Mouse (Mus musculus) adrenal gland, postnatal 10 days (tissue): ENCODE measurements around the gene Birc7. TPM values are rescaled to one million over a fixed set of nuclear protein-coding genes. Genes with fewer than 3 reads are reported as not detected.

Experiments used
- DNase-seq: peaks from one replicate; pipeline ENCODE4 v3.0.0; 2021; ENCODE audit warnings: mixed read lengths
- microRNA-seq: library from miRNA; unstranded; fragments of <30 nt; microRNA quantifications from one replicate; pipeline ENCODE4 v1.2.0, GENCODE M21; 2021
- total RNA-seq, 2 experiments: library from RNA; stranded (reverse); gene quantifications; 2 replicates each; pipeline ENCODE4 v1.2.3; 2021

Birc7 gene
- total RNA-seq, 2 experiments from 2014 or later = not detected

- peak; percentile 96 for DNase-seq
These were observed 38.4 kb downstream of the Birc7 start, which contains the start of gene Arfgap1 for GRCm38 (mm10) chr2:180967010-180967763. Gene Arfgap1 (plus strand): TSS chr2:180967225.

DNA sequence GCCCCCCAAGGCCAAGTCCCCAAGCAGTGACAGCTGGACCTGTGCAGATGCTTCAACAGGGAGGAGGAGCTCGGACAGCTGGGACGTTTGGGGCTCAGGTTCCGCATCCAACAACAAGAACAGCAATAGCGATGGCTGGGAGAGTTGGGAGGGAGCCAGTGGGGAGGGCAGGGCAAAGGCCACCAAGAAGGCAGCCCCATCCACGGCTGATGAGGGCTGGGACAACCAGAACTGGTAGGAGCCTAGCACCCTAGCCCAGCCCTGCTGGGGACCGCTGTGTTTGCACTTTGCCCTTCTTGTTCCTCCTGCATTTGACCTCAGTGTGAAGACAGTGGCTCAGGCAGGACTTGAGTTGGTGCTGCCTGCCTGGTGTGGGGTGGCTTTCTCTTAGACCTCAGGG lies 52.3 kb downstream of the Birc7 start:
- no peak for DNase-seq

Small RNAs within 50 kb of the gene (microRNA-seq; reads per million reads assigned to microRNA genes)
- not detected for gene Mir124a-3

Other genes with a start within 250 kb of the Birc7 start
- 10 to 100 TPM; 41.1 to 55.9 TPM for gene Dido1, start 219.0 kb upstream of the Birc7 start, total RNA-seq
- 10 to 100 TPM; 61.8 to 71.6 TPM for gene Gid8, start 218.9 kb upstream of the Birc7 start, total RNA-seq
- 1 to 10 TPM; 1.6 to 2.2 TPM for gene Slc17a9, start 203.8 kb upstream of the Birc7 start, total RNA-seq
- gene Bhlhe23, start 152.1 kb upstream of the Birc7 start, total RNA-seq = not detected
- 10 to 100 TPM; 44.8 to 55.9 TPM for gene Ythdf1, start 8.1 kb upstream of the Birc7 start, total RNA-seq
- 10 to 100 TPM in 1 of 2 experiments, 1 to 10 TPM in 1; 7.6 to 10.4 TPM for gene Nkain4, start 25.7 kb downstream of the Birc7 start, total RNA-seq
- 10 to 100 TPM; 52.2 to 63.2 TPM for gene Arfgap1, start 38.2 kb downstream of the Birc7 start, total RNA-seq
- gene Col20a1, start 57.5 kb downstream of the Birc7 start, total RNA-seq = 1 to 10 TPM; 2.7 to 4.3 TPM
- 1 to 10 TPM; 6.6 to 8.2 TPM for gene Chrna4, start 114.5 kb downstream of the Birc7 start, total RNA-seq
- gene Kcnq2, start 206.3 kb downstream of the Birc7 start, total RNA-seq = 1 to 10 TPM; 4.2 to 8.1 TPM
- gene Eef1a2, start 228.0 kb downstream of the Birc7 start, total RNA-seq = 100 to 1,000 TPM in 1 of 2 experiments, 10 to 100 TPM in 1; 69.0 to 168 TPM